Mouse (Mus musculus) CH12.LX (cell line): ENCODE results near the gene Cox4i2. TPM values are rescaled to one million over a fixed set of nuclear protein-coding genes. Genes with fewer than 3 reads are reported as not detected.

Source experiments
- DNase-seq: peaks from one replicate; pipeline ENCODE4 v3.0.0-alpha.2; 2013; ENCODE audit errors: extremely low read depth
- H3K27ac ChIP-seq: 2 replicates; pipeline ENCODE4 v1.5.1; 2012; ENCODE audit warnings: low read depth, mild to moderate bottlenecking, control low read depth, moderate library complexity; ENCODE audit not compliant: insufficient read depth
- H3K27me3 ChIP-seq: replicated peaks from 2 replicates; pipeline ENCODE3; 2012; ENCODE audit warnings: inconsistent platforms
- H3K36me3 ChIP-seq, 2 experiments: replicated peaks in 1 of 2; 2 replicates each; pipeline versions ENCODE3 to v1.6.1; 2012; ENCODE audit warnings: inconsistent platforms in 1 of 2, low read length in 1 of 2, mild to moderate bottlenecking in 1 of 2, mixed read lengths in 1 of 2, moderate library complexity in 1 of 2; ENCODE audit not compliant: control insufficient read depth in 1 of 2, insufficient read depth in 1 of 2
- H3K4me1 ChIP-seq, 2 experiments: 2 replicates each; pipeline ENCODE4 v1.6.1; 2012; ENCODE audit warnings: inconsistent platforms in 1 of 2, moderate library complexity in 1 of 2; ENCODE audit not compliant: insufficient read depth in 2 of 2, control insufficient read depth in 1 of 2
- H3K4me2 ChIP-seq: 2 replicates; pipeline ENCODE4 v1.6.1; 2012; ENCODE audit warnings: low read depth, mild to moderate bottlenecking, control low read depth; ENCODE audit not compliant: poor library complexity, insufficient read depth, severe bottlenecking
- H3K4me3 ChIP-seq, 3 experiments: fragments of 150-350 bp in 1 of 3; sonication (generic) in 1 of 3; replicated peaks in 1 of 3; 2 replicates each; pipeline versions ENCODE3 to v1.5.1; 2011 to 2012; ENCODE audit warnings: low read depth in 2 of 3, low read length in 2 of 3, mild to moderate bottlenecking in 2 of 3, moderate library complexity in 2 of 3, control low read depth in 1 of 3, improper control_type of control experiment in 1 of 3, inconsistent platforms in 1 of 3, mixed read lengths in 1 of 3; ENCODE audit not compliant: poor library complexity in 1 of 3
- H3K79me2 ChIP-seq: replicated peaks from 2 replicates; pipeline ENCODE4 v1.6.1; 2012; ENCODE audit warnings: mild to moderate bottlenecking, moderate library complexity; ENCODE audit not compliant: control insufficient read depth, poor library complexity, insufficient read depth, severe bottlenecking; ENCODE audit errors: extremely low read depth
- H3K9ac ChIP-seq: 2 replicates; pipeline ENCODE4 v1.6.1; 2012; ENCODE audit warnings: low read depth, mild to moderate bottlenecking, control low read depth, moderate library complexity; ENCODE audit not compliant: insufficient read depth
- H3K9me3 ChIP-seq: replicated peaks from 2 replicates; pipeline ENCODE3; 2012; ENCODE audit warnings: low read length, inconsistent platforms, mixed read lengths
- BHLHE40 ChIP-seq: IDR thresholded peaks from 2 replicates; pipeline ENCODE4 v1.6.1; 2011; ENCODE audit warnings: mild to moderate bottlenecking, low read depth, low read length, improper control_type of control experiment
- CHD1 ChIP-seq: IDR thresholded peaks from 2 replicates; pipeline ENCODE4 v1.6.1; 2012; ENCODE audit warnings: low read depth, low read length, improper control_type of control experiment, inconsistent platforms
- ELF1 ChIP-seq: IDR thresholded peaks from 2 replicates; pipeline ENCODE4 v1.6.1; 2014; ENCODE audit warnings: low read depth, mild to moderate bottlenecking, inconsistent platforms, low read length, improper control_type of control experiment
- EP300 ChIP-seq: IDR thresholded peaks from 2 replicates; pipeline ENCODE4 v1.6.1; 2011; ENCODE audit warnings: low read length, improper control_type of control experiment
- ETS1 ChIP-seq: conservative IDR thresholded peaks from 2 replicates; pipeline ENCODE4 v1.6.1; 2012; ENCODE audit warnings: low read depth, mild to moderate bottlenecking, inconsistent platforms, low read length, improper control_type of control experiment, moderate library complexity
- GABPA ChIP-seq: IDR thresholded peaks from 2 replicates; pipeline ENCODE4 v1.6.1; 2012; ENCODE audit warnings: low read depth, low read length, improper control_type of control experiment, inconsistent platforms; ENCODE audit not compliant: insufficient replicate concordance
- HCFC1 ChIP-seq: IDR thresholded peaks from 2 replicates; pipeline ENCODE4 v1.6.1; 2012; ENCODE audit warnings: low read depth, mild to moderate bottlenecking, inconsistent platforms, low read length, improper control_type of control experiment
- IRF4 ChIP-seq: IDR thresholded peaks from 2 replicates; pipeline ENCODE4 v1.6.1; 2014; ENCODE audit warnings: low read depth, mild to moderate bottlenecking, inconsistent platforms, low read length, improper control_type of control experiment
- JUND ChIP-seq: conservative IDR thresholded peaks from 2 replicates; pipeline ENCODE4 v1.6.1; 2011; ENCODE audit warnings: low read depth, low read length, improper control_type of control experiment
- MAX ChIP-seq: IDR thresholded peaks from 2 replicates; pipeline ENCODE4 v1.6.1; 2011; ENCODE audit warnings: low read length, improper control_type of control experiment
- MAZ ChIP-seq: IDR thresholded peaks from 2 replicates; pipeline ENCODE4 v1.6.1; 2012; ENCODE audit warnings: low read depth, mild to moderate bottlenecking, inconsistent platforms, low read length, improper control_type of control experiment, moderate library complexity
- NRF1 ChIP-seq: IDR thresholded peaks from 2 replicates; pipeline ENCODE4 v1.6.1; 2014; ENCODE audit warnings: low read depth, mild to moderate bottlenecking, inconsistent platforms, low read length, improper control_type of control experiment, moderate library complexity
- PAX5 ChIP-seq: IDR thresholded peaks from 2 replicates; pipeline ENCODE4 v1.6.1; 2012; ENCODE audit warnings: low read length, inconsistent platforms, mixed read lengths
- POLR2A ChIP-seq: IDR thresholded peaks from 2 replicates; pipeline ENCODE4 v1.6.1; 2011; ENCODE audit warnings: low read depth, mild to moderate bottlenecking, improper control_type of control experiment, low read length
- POLR2AphosphoS2 ChIP-seq: IDR thresholded peaks from 2 replicates; pipeline ENCODE4 v1.6.1; 2011; ENCODE audit warnings: low read depth, low read length, improper control_type of control experiment
- TBP ChIP-seq: conservative IDR thresholded peaks from 2 replicates; pipeline ENCODE4 v1.6.1; 2011; ENCODE audit warnings: low read depth, low read length, improper control_type of control experiment
- USF2 ChIP-seq: conservative IDR thresholded peaks from 2 replicates; pipeline ENCODE4 v1.6.1; 2011; ENCODE audit warnings: low read depth, low read length, improper control_type of control experiment
- ZC3H11A ChIP-seq: IDR thresholded peaks from 2 replicates; pipeline ENCODE4 v1.6.1; 2012; ENCODE audit warnings: low read depth, mild to moderate bottlenecking, inconsistent platforms, low read length, improper control_type of control experiment
- ZNF384 ChIP-seq: IDR thresholded peaks from 2 replicates; pipeline ENCODE4 v1.6.1; 2012; ENCODE audit warnings: low read depth, low read length, improper control_type of control experiment, inconsistent platforms
- dilution Hi-C: fragments of 300-500 bp; cut with MboI; formaldehyde crosslinking; loops from 2 replicates; pipeline ENCODE4 v1.14.3; 2020; ENCODE audit warnings: low sequenced_read_pairs; ENCODE audit not compliant: extremely low pct_unique_long_range_greater_than_20kb, extremely low pct_ligation_motif_present
- in situ Hi-C: fragments of 300-500 bp; cut with MboI; formaldehyde crosslinking; loops from 3 replicates; pipeline ENCODE4 v1.14.3; 2019; ENCODE audit warnings: low sequenced_read_pairs, low pct_ligation_motif_present, low pct_unique_long_range_greater_than_20kb, mixed read lengths
- polyA plus RNA-seq: library from polyadenylated mRNA; unstranded; fragments of >175 nt; gene quantifications from 2 replicates; pipeline ENCODE4 v1.2.1, GENCODE M21; 2012; ENCODE audit warnings: low read depth; ENCODE audit not compliant: insufficient read length
- total RNA-seq, 2 experiments: library from RNA; depleted of rRNA; stranded (reverse); fragments of 300-350 nt in 1 of 2; fragments of >200 nt in 1 of 2; gene quantifications; 2 replicates each; pipeline ENCODE4 v1.2.3; 2012 to 2014

Cox4i2 gene
- total and polyA plus RNA-seq, 3 experiments, result not detected

DNA sequence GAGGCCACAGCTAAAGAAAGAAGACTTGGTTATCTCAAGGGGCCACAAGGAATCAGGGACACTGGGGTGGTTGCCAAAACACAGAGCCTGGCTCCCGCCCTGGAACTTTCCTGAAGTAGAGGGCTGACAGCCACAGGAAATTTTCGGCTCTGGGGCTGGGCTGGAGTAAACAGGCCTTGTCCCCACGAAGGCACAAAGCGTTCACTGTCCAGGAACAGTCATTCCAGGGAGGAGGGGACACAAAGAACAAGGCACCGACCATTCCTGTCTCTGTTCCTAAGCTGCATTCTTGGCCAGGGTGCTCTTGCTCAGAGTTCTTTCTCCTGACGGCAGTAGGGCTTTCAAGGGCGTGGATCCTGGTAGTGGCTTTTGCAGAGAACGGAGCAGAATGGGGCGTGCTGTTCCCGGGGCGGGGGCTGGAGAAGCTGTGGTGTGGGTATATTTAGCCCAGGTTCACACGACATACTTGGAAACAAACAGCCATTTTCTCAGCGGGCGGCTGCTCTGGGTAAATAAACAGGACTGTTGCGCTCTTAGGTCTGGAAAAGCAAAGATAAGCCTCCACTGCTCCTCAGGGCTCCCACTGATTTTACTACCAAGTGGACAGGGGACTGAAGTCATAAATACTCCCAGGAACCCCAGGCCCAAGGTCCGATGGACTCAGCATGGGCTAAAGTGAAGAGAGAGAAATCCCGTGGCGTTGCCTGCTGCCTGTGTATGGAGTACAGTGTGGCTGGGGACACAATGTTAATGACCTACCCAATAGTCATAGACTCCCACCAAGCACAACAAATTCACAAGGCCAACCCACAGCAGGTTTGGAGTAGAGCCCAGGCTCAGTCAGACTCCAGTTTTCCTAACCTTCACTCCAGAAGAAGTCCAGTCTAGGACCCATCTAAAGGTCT is 31.7 kb downstream of the Cox4i2 start:
- H3K36me3 ChIP-seq, result peaks cover 53 to 67% of the 10 kb centered on the region in 2 experiments
- in situ Hi-C loops (no loop called here), dilution Hi-C loops (no loop called here)
- H3K79me2 ChIP-seq, result peaks cover 77% of the 10 kb centered on the region
- H3K9me3 ChIP-seq, result peaks cover 4% of the 10 kb centered on the region
- no peak overlapping the region for H3K9ac ChIP-seq
- H3K4me1 ChIP-seq, result peaks cover 59 to 68% of the 10 kb centered on the region in 2 experiments
- DNase-seq, result no peak
- H3K4me2 ChIP-seq, result no peak overlapping the region
- no peak overlapping the region for H3K27ac ChIP-seq
- H3K4me3 ChIP-seq, result no peak overlapping the region
- no peak for TF ChIP-seq PAX5
- no peak for TF ChIP-seq EP300
- TF ChIP-seq ELF1, result no peak
- no peak for TF ChIP-seq ETS1
- no peak for TF ChIP-seq ZNF384
- no peak for TF ChIP-seq JUND
- H3K27me3 ChIP-seq, result no peaks in the 10 kb centered on the region

DNA sequence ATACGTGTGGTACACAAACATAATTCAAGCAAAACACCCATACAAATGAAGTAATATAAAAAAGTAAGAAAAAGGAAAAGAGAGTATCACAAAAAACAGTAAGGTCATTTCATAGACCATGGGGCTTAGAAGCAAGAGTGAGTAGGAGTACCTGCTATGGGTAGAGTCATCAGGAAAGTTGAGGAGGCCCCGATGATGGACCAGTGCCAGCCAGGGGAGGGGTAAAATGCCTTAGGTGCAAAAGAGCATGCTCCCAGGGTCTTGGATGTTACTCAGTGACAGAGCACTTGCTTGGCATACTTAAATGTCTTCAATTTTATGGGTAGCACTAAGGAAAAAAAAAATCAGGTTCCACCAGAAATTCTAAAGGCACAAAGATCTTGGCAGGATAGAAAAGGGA is 33.2 kb downstream of the Cox4i2 start:
- Histone ChIP-seq H3K27ac (no peak overlapping the region), H3K4me1 (peaks cover 57 to 68% of the 10 kb centered on the region in 2 experiments), H3K79me2 (peaks cover 91% of the 10 kb centered on the region), H3K9ac (no peak overlapping the region), H3K9me3 (peaks cover 4% of the 10 kb centered on the region), H3K4me2 (no peak overlapping the region), H3K27me3 (no peaks in the 10 kb centered on the region), H3K36me3 (peaks cover 49 to 67% of the 10 kb centered on the region in 2 experiments), H3K4me3 (no peak overlapping the region)
- TF ChIP-seq IRF4, result no peak
- no peak for TF ChIP-seq USF2
- TF ChIP-seq PAX5, result no peak
- TF ChIP-seq ZC3H11A, result no peak
- no peak for TF ChIP-seq BHLHE40
- TF ChIP-seq HCFC1, result no peak
- no peak for TF ChIP-seq POLR2AphosphoS2
- TF ChIP-seq CHD1, result no peak
- TF ChIP-seq ZNF384, result no peak
- no peak for TF ChIP-seq MAX
- no peak for TF ChIP-seq POLR2A
- no peak for TF ChIP-seq MAZ
- TF ChIP-seq GABPA, result no peak
- TF ChIP-seq TBP, result no peak
- no peak for TF ChIP-seq NRF1
- in situ Hi-C loops, result no loop called here
- DNase-seq, result no peak
- dilution Hi-C loops, result no loop called here
